Mouse (Mus musculus) hindbrain, embryonic 14.5 days (tissue): ENCODE data around the gene Ncs1. TPM values are rescaled to one million over a fixed set of nuclear protein-coding genes. Genes with fewer than 3 reads are reported as not detected.

Source experiments
- ATAC-seq: fragments of 200-750 bp; cut with Nextera tagmentation; 2 replicates; pipeline ENCODE4 v1.8.0; 2017; ENCODE audit warnings: moderate number of reproducible peaks, mild to moderate bottlenecking, moderate TSS enrichment, moderate library complexity; ENCODE audit not compliant: low FRiP score
- DNase-seq: peaks from one replicate; pipeline ENCODE4 v3.0.0-alpha.2; 2015; ENCODE audit warnings: low spot score
- H3K27ac ChIP-seq: fragments of 300-500 bp; sonication (generic); 2 replicates; pipeline ENCODE4 v1.5.1; 2014; ENCODE audit warnings: mild to moderate bottlenecking, moderate library complexity
- H3K27me3 ChIP-seq: fragments of 300-500 bp; sonication (generic); 2 replicates; pipeline ENCODE4 v1.6.1; 2014; ENCODE audit warnings: mild to moderate bottlenecking, low read length, mixed read lengths; ENCODE audit not compliant: control insufficient read depth, insufficient read depth
- H3K36me3 ChIP-seq: fragments of 300-500 bp; sonication (generic); replicated peaks from 2 replicates; pipeline ENCODE4 v1.6.1; 2014; ENCODE audit not compliant: control insufficient read depth, insufficient read depth
- H3K4me1 ChIP-seq: fragments of 300-500 bp; sonication (generic); replicated peaks from 2 replicates; pipeline ENCODE4 v1.6.1; 2014; ENCODE audit warnings: antibody characterized with exemption, low read length, mixed read lengths; ENCODE audit not compliant: control insufficient read depth, insufficient read depth
- H3K4me2 ChIP-seq: fragments of 300-500 bp; sonication (generic); replicated peaks from 2 replicates; pipeline ENCODE4 v1.6.1; 2014; ENCODE audit warnings: mild to moderate bottlenecking, moderate library complexity
- H3K4me3 ChIP-seq: fragments of 300-500 bp; sonication (generic); replicated peaks from 2 replicates; pipeline ENCODE4 v1.5.1; 2014; ENCODE audit warnings: mild to moderate bottlenecking, low read length
- H3K9ac ChIP-seq: fragments of 300-500 bp; sonication (generic); 2 replicates; pipeline ENCODE4 v1.6.1; 2014
- H3K9me3 ChIP-seq: fragments of 300-500 bp; sonication (generic); 2 replicates; pipeline ENCODE4 v1.6.1; 2016; ENCODE audit warnings: low read length; ENCODE audit not compliant: control insufficient read depth
- WGBS: fragments of 180-500 bp; shearing (Covaris S2); extraction: QIAGEN DNeasy Blood & Tissue Kit; methylation state at CpG from one replicate; pipeline ENCODE4 v1.1.7; 2014; 5-methylcytosine and 5-hydroxymethylcytosine counted together
- polyA plus RNA-seq: library from polyadenylated mRNA; unstranded; fragments of >200 nt; fragmentation: Nextera tagmentation; extraction: Ambion mirVana; gene quantifications from 2 replicates; pipeline ENCODE4 v1.2.1, GENCODE M21; 2014

Ncs1 gene
- polyA plus RNA-seq, 1 experiment from 2014 or later = 213 TPM

- WGBS = 19% methylated on average over 2 of the region's 2 CpGs
- Histone ChIP-seq H3K4me3 (no peak overlapping the region), H3K27ac (no peak overlapping the region), H3K4me1 (no peaks in the 10 kb centered on the region), H3K4me2 (no peak overlapping the region), H3K9me3 (no peaks in the 10 kb centered on the region), H3K9ac (no peak overlapping the region), H3K27me3 (peaks cover 48% of the 10 kb centered on the region), H3K36me3 (no peaks in the 10 kb centered on the region)
- DNase-seq = no peak
- ATAC-seq = no peak
Measured at GRCm38 (mm10) chr2:31318162-31318561, 72.5 kb downstream of the Ncs1 start.

DNA sequence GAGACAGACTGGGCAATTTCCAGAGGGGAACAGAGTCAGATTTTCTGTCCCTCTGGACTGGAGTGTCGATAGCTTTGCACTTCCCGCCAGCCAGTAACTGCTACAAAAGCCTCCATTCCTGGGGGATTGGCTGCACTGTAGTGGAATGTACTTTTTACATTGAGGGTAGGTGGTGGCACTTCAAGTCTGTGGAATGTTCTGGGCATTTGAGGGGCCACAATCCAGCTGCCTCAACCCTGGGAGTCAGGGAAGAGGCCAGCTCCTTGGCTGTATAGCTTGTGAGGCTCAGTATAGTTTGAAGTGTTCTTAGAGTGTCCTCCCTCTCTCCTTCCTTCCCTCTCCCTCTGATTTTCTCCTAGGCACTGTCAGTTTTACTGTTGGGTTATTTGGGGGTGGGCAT, 73.6 kb downstream of the Ncs1 start:
- DNase-seq (no peak), ATAC-seq (no peak)
- Histone ChIP-seq H3K9me3 (no peaks in the 10 kb centered on the region), H3K4me1 (no peaks in the 10 kb centered on the region), H3K4me2 (no peak overlapping the region), H3K36me3 (no peaks in the 10 kb centered on the region), H3K27ac (no peak overlapping the region), H3K4me3 (no peak overlapping the region), H3K9ac (no peak overlapping the region), H3K27me3 (peaks cover 37% of the 10 kb centered on the region)
- WGBS = 72% methylated on average over 2 of the region's 2 CpGs

- WGBS = 38% methylated on average over 10 of the region's 10 CpGs
- Histone ChIP-seq H3K36me3 (no peaks in the 10 kb centered on the region), H3K4me1 (no peaks in the 10 kb centered on the region), H3K9me3 (no peaks in the 10 kb centered on the region), H3K4me2 (no peak overlapping the region), H3K27ac (no peak overlapping the region), H3K4me3 (no peak overlapping the region), H3K27me3 (no peaks in the 10 kb centered on the region), H3K9ac (no peak overlapping the region)
- DNase-seq (no peak), ATAC-seq (no peak)
Measured at GRCm38 (mm10) chr2:31327186-31327585, 81.6 kb downstream of the Ncs1 start.

DNA sequence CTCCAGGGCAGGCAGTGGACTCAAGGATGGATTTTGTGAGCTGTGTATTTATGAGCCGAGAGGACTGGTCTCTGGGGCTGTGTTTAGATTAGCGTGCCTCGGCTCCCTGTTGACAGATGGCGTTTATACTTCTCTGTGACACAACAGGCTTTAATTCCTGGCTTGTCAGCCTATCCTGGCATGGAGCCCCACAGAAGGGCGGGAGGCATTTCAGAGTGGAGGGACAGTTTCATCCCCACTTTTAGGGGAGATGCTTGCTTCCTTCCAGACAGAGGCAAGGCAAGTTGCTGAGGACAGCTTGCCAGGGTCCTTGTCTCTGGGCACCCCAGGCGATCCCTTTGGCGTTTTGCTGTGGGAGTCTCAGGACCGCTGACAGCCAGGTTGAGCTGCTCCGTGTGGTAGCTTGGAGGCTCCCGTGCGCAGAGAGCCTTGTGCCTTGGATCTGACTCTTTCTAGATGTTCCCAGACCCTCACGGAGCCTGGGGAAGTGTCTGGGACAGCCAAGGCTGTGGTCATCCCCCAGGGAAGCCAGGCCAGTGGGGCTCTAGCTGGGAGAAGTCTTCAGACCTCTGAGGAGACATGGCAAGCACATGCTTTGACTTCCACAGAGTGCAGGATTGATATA, 92.2 kb downstream of the Ncs1 start:
- Histone ChIP-seq H3K4me2 (no peak overlapping the region), H3K4me3 (no peak overlapping the region), H3K36me3 (no peaks in the 10 kb centered on the region), H3K9me3 (no peaks in the 10 kb centered on the region), H3K9ac (no peak overlapping the region), H3K4me1 (no peaks in the 10 kb centered on the region), H3K27ac (no peak overlapping the region), H3K27me3 (no peaks in the 10 kb centered on the region)
- DNase-seq (no peak), ATAC-seq (no peak)
- 56% methylated on average over 12 of the region's 12 CpGs for WGBS

- Histone ChIP-seq H3K27ac (no peak overlapping the region), H3K4me3 (no peak overlapping the region), H3K9me3 (no peaks in the 10 kb centered on the region), H3K27me3 (no peaks in the 10 kb centered on the region), H3K36me3 (no peaks in the 10 kb centered on the region), H3K9ac (no peak overlapping the region), H3K4me2 (no peak overlapping the region), H3K4me1 (no peaks in the 10 kb centered on the region)
- DNase-seq (no peak), ATAC-seq (no peak)
- WGBS = 73% methylated on average over 9 of the region's 9 CpGs
Measured at GRCm38 (mm10) chr2:31339826-31340225, 94.2 kb downstream of the Ncs1 start.

DNA sequence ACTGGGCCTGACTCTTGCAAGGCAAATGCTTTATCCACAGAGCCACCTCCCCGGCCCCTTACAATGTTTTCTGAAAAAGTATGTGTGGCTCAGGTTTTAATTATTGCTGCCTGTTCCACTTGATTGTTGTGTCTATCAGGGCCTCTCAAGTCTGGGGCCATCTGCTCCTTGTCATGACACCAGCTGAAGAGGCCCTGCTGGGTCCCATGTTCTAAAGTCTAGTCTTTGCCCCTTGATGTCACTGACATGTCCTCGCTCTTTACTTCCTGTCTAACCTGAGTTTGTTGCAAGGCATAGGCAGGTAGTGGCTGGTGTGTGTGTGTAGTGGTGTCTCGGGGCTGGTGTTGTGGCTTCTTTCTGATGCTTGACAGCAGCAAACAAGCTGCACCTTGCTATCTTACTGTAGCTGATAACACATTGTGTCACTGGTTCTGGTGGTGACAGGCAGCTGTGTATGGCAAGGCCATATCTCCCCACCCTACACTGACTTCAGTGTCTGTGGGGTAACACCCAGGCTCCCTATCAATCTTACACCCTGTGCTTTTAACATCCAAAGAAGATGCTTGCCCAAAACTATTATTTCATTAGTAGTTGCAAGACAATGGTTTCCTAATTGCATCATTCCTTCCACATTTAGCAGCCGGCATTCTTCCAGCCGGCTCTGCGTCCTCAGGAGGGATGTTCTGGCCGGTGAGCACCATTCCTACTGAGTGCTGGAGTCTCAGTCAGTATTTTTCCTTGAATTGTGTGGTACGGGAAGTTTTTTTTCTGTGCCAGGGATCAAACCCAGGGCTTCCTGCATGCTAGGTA, 96.3 kb downstream of the Ncs1 start:
- no peaks in the 10 kb centered on the region for H3K4me1 ChIP-seq
- no peak overlapping the region for H3K4me2 ChIP-seq
- no peak overlapping the region for H3K4me3 ChIP-seq
- H3K27ac ChIP-seq = no peak overlapping the region
- ATAC-seq (no peak), DNase-seq (no peak)
- no peaks in the 10 kb centered on the region for H3K27me3 ChIP-seq
- H3K9ac ChIP-seq = no peak overlapping the region
- 83% methylated on average over 8 of the region's 8 CpGs for WGBS
- H3K9me3 ChIP-seq = no peaks in the 10 kb centered on the region
- H3K36me3 ChIP-seq = no peaks in the 10 kb centered on the region

Other genes starting within 250 kb of the Ncs1 start
- gene Fnbp1, start 103.8 kb upstream of the Ncs1 start, polyA plus RNA-seq = 28.9 and 29.1 TPM in 2 replicates
- 25.1 and 26.1 TPM in 2 replicates for gene Gpr107, start 93.5 kb upstream of the Ncs1 start, polyA plus RNA-seq
- gene Hmcn2, start 68.6 kb downstream of the Ncs1 start, polyA plus RNA-seq = 0.14 and 0.37 TPM in 2 replicates
- 6.1 and 8.0 TPM in 2 replicates for gene Ass1, start 224.4 kb downstream of the Ncs1 start, polyA plus RNA-seq